In genomic region chr9:64639664-64640063, GRCm38 (mm10) we compare ENCODE assay signal across 10 mouse cellular contexts.
A peak's percentile ranks its signal among the peaks of the same experiment; 100 is the strongest.
DNase-seq lines count a peak whose midpoint lies in the region; ATAC-seq and TF ChIP-seq lines count a peak whose summit lies in the region.
"Had no signal": no experiment of that assay in that cellular context is flagged by ENCODE, and none has a peak within 500 bp of the region (broad histone marks: within the 10 kb centered on the region; RNA-seq: fewer than 3 reads in every experiment).

No protein-coding gene starts in this region.

- peaks cover 42% of the 10 kb centered on the region for H3K27me3 ChIP-seq in midbrain, embryonic 13.5 days

- H3K36me3 ChIP-seq in ES-E14 (ENCODE audit: control insufficient read depth, insufficient read depth, low read length, poor library complexity, severe bottlenecking) = no peaks in the 10 kb centered on the region
- no peaks in the 10 kb centered on the region for H3K36me3 ChIP-seq in midbrain, embryonic 13.5 days
- H3K36me3 ChIP-seq: embryonic facial prominence, embryonic 12.5 days had no signal

- no peak overlapping the region for H3K9ac ChIP-seq in ES-E14 (ENCODE audit: insufficient read depth, low read depth, low read length, poor library complexity, severe bottlenecking)
- H3K9ac ChIP-seq in midbrain, embryonic 13.5 days (replicated peaks) = no peak overlapping the region
- H3K9ac ChIP-seq: embryonic facial prominence, embryonic 12.5 days had no signal

- WGBS in midbrain, embryonic 13.5 days = 14% methylated on average over 5 of the region's 5 CpGs

- no peaks in the 10 kb centered on the region for H3K9me3 ChIP-seq in ES-E14 (ENCODE audit: control insufficient read depth, insufficient read depth, low read depth, low read length)
- H3K9me3 ChIP-seq in midbrain, embryonic 13.5 days = no peaks in the 10 kb centered on the region
- H3K9me3 ChIP-seq: embryonic facial prominence, embryonic 12.5 days had no signal

- H3K4me3 ChIP-seq in ES-E14 (ENCODE audit: insufficient read depth in 1 of 2, low read depth in 1 of 2, low read length in 2 of 2, poor library complexity in 1 of 2, severe bottlenecking in 1 of 2) = no peak overlapping the region
- no peak overlapping the region for H3K4me3 ChIP-seq in midbrain, embryonic 13.5 days (replicated peaks)
- H3K4me3 ChIP-seq: embryonic facial prominence, embryonic 12.5 days had no signal

- no peak overlapping the region for H3K4me2 ChIP-seq in midbrain, embryonic 13.5 days (replicated peaks)
- H3K4me2 ChIP-seq: embryonic facial prominence, embryonic 12.5 days had no signal

- no peak overlapping the region for H3K27ac ChIP-seq in ES-E14 (ENCODE audit: insufficient read depth, low read depth, low read length, poor library complexity, severe bottlenecking)
- H3K27ac ChIP-seq in midbrain, embryonic 13.5 days = no peak overlapping the region
- H3K27ac ChIP-seq: embryonic facial prominence, embryonic 12.5 days; macrophage had no signal

- DNase-seq in heart, adult 8-10 months (ENCODE audit: low spot score) = peak; percentile 16
- DNase-seq in heart, adult 11 months = no peak
- DNase-seq in ES-E14 (ENCODE audit: low read depth, low spot score) = peak; percentile 83
- peak; percentile 65 to 68 for DNase-seq in cerebellum, adult 18-20 months
- DNase-seq in forelimb bud, embryonic 11.5 days (ENCODE audit: low read depth, low spot score) = peak; percentile 72
- DNase-seq in layer of hippocampus, adult 8-10 months (ENCODE audit: low spot score in 2 of 2) = peak; percentile 21 to 48
- DNase-seq in testis, postnatal 10 days (ENCODE audit: low spot score) = no peak

- in situ Hi-C loops in ES-E14 (cut with MboI; ENCODE audit: low sequenced_read_pairs in 2 of 2, unreplicated experiment in 2 of 2) = no loop called here

- peaks cover 0 to 5% of the 10 kb centered on the region in 2 experiments; a peak in 1 of 4 replicates for H3K4me1 ChIP-seq in ES-E14 (ENCODE audit: control insufficient read depth in 2 of 2, insufficient read depth in 2 of 2, low read length in 2 of 2, poor library complexity in 1 of 2)
- H3K4me1 ChIP-seq in midbrain, embryonic 13.5 days (replicated peaks) = peaks cover 37% of the 10 kb centered on the region

- 0 out of 2 replicates have a peak, but pooled peaks have one; percentile 53 for ATAC-seq in midbrain, embryonic 13.5 days

TF ChIP-seq in ES-E14, 5 proteins besides CTCF, POLR2A, EP300 and RAD21:
- TF ChIP-seq CHD2 (IDR thresholded peaks at IDR 0.05; ENCODE audit: low read depth, low read length) = no peak
- TF ChIP-seq ZC3H11A (IDR thresholded peaks at IDR 0.05; ENCODE audit: borderline replicate concordance, low read depth, low read length) = peak; percentile 67; the same call in 1 of the 2 replicates

Comparison
In these comparisons a context has a peak if more than half of its experiments do, and no peak if none do; other contexts are left out.
1. DNase-seq: peak in heart, adult 8-10 months (single experiment), ES-E14 (single experiment), cerebellum, adult 18-20 months (2 of 2), forelimb bud, embryonic 11.5 days (single experiment) and layer of hippocampus, adult 8-10 months (2 of 2); none in heart, adult 11 months (single experiment) and testis, postnatal 10 days (single experiment).